Mouse (Mus musculus): ENCODE measurements around the gene Mroh2b.

Gene Mroh2b

GRCm38 (mm10) chr15:4898437-4898836 is at the start of gene Mroh2b:
Mroh2b (plus strand) TSS chr15:4898737.
- WGBS, result 100% methylated on average over 1 of the region's 1 CpGs

DNA sequence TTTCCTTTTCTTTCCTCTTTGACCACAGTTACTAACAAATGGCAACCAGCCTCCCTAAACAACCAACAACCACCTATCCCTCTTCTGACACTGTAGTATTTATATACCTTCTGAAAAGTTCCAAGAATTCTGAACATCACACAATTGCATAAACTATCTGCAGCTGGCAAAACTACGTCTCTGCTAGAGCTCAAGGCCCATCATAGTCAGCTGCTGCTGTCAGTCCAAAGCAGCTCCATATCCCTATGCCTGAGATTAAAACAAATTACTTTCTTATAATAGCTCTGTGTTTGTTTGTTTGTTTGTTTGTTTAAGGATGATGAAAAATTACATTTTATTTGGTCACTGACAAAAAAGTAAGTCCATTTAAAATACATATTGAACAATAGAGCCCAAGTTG is 48.5 kb upstream of the Mroh2b start:
- WGBS, result 89% methylated on average over 1 of the region's 1 CpGs

GRCm38 (mm10) chr15:4894962-4895361 is 3.6 kb upstream of the Mroh2b start:
- 57% methylated on average over 3 of the region's 3 CpGs for WGBS

DNA sequence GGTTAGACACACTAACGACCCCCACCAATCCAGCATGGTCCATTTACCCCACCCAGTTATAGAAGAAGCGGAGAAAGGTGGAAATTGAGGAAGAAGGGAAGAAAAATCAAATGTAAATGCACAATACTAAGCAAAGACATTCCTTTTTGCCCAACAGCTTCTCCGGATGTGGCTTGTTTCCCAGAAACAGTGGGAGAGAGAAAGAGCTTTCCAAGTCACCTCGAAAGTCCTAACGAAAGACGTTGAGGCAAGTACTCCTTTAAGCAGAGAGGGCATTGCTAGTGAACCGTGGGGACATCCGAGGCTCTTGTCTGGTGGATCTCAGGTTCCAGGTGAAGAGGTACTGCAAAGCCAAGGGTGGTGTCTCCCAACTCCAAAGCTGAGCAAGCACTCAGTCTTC is 36.2 kb downstream of the Mroh2b start:
- WGBS, result 50% methylated on average over 8 of the region's 8 CpGs

DNA sequence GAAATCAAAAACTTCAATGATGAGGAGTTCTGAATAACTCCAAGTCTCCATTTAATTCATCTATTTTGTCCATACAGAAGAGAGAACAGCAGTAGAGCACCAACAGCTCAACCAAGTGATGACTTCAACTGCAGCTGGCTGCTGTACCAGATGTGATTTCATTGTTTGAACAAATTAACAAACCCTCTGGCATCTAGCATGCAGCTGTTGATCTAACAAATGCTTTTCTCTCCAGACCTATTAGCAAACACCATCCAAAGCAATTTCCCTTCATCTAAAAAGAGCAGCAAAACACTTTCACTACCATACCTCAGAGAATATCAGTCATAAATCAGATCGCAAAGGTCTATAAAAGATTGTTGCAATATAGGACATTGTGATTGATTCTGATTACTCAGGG is 74.8 kb downstream of the Mroh2b start:
- 83% methylated on average over 1 of the region's 1 CpGs for WGBS

GRCm38 (mm10) chr15:5002903-5003302 is 104.4 kb downstream of the Mroh2b start:
- WGBS, result 16% methylated on average over 2 of the region's 2 CpGs

DNA sequence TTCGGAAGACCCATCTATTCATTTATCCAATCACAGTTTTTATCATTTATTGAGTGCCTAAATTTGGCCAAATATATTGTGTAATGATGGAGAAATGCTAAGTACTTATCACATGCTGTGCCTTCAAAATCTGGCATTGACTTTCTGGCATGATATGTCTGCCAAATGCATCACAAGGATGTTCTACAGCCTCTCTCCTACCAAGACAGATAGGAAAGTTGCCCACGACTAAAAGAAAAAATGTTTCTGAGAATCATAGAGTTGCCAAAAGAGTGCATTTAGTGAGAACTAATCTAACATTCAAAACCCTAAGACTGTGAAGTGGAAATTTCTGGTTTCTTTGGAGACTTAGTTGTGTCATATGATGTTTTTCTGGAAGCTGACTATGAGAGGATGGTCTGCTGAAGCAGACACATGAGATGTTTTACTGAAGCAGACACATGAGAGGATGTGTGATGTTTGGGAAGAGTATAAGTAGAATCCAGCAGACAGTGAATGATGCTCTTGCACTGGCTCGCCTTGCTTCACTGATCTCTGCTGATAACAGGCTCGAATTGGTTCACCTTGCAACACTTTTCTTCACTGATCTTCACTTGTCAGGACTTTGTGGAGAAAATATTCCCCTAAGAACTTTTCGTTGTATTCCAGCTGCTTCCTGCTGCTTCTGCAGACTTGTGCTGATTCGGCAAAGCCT is 105.1 kb downstream of the Mroh2b start:
- 63% methylated on average over 6 of the region's 6 CpGs for WGBS

DNA sequence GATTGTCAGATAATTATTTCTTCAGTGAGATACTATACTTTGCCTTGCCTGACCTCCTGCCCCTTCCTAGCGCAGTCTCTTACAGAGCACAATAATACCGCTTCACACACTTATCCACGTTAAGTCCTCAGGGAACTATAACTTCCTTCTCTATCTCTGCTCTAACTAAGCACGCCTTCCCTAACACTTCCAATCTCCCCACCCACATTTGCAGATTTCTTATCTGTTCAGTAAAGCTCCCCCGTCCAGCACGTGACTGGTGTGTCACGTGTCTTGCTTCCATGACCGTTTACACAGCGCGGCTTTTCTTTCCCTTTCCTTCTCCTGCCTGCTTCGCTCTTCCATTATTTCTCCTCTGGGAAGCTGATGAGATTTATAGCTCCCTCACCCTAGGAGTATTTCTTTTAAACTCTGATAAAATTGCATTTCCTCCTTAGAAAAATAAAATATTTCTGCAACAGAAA is 111.1 kb downstream of the Mroh2b start:
- WGBS, result 83% methylated on average over 11 of the region's 11 CpGs
